Mouse (Mus musculus) stomach, embryonic 14.5 days (tissue): ENCODE data around the gene Rxfp2. TPM values are rescaled to one million over a fixed set of nuclear protein-coding genes. Genes with fewer than 3 reads are reported as not detected.

Source experiments
- ATAC-seq: fragments of 200-750 bp; cut with Nextera tagmentation; 2 replicates; pipeline ENCODE4 v1.8.0; 2017; ENCODE audit warnings: low read depth, moderate TSS enrichment; ENCODE audit not compliant: insufficient number of reproducible peaks, insufficient read depth, low FRiP score
- H3K27ac ChIP-seq: fragments of 300-500 bp; sonication (generic); 2 replicates; pipeline ENCODE4 v1.5.1; 2014; ENCODE audit warnings: mild to moderate bottlenecking, low read length, moderate library complexity, mixed read lengths
- H3K27me3 ChIP-seq: fragments of 300-500 bp; sonication (generic); 2 replicates; pipeline ENCODE4 v1.6.1; 2014; ENCODE audit warnings: low read length, control low read depth, mixed read lengths; ENCODE audit not compliant: control insufficient read depth, insufficient read depth
- H3K36me3 ChIP-seq: fragments of 300-500 bp; sonication (generic); 2 replicates; pipeline ENCODE4 v1.6.1; 2014; ENCODE audit warnings: mild to moderate bottlenecking, control low read depth, low read length, moderate library complexity, mixed read lengths; ENCODE audit not compliant: control insufficient read depth, insufficient read depth
- H3K4me1 ChIP-seq: fragments of 300-500 bp; sonication (generic); 2 replicates; pipeline ENCODE4 v1.6.1; 2014; ENCODE audit warnings: low read length, control low read depth, mixed read lengths; ENCODE audit not compliant: control insufficient read depth, insufficient read depth
- H3K4me2 ChIP-seq: fragments of 300-500 bp; sonication (generic); replicated peaks from 2 replicates; pipeline ENCODE4 v1.6.1; 2014; ENCODE audit warnings: low read depth, low read length, control low read depth
- H3K4me3 ChIP-seq: fragments of 300-500 bp; sonication (generic); 2 replicates; pipeline ENCODE4 v1.5.1; 2014; ENCODE audit warnings: low read depth, low read length, control low read depth
- H3K9ac ChIP-seq: fragments of 300-500 bp; sonication (generic); replicated peaks from 2 replicates; pipeline ENCODE4 v1.6.1; 2014; ENCODE audit warnings: low read depth, mild to moderate bottlenecking, control low read depth, low read length, moderate library complexity, mixed read lengths
- H3K9me3 ChIP-seq: fragments of 300-500 bp; sonication (generic); 2 replicates; pipeline ENCODE4 v1.6.1; 2016; ENCODE audit warnings: low read depth, low read length, control low read depth; ENCODE audit not compliant: control insufficient read depth
- WGBS: fragments of 180-500 bp; shearing (Covaris S2); extraction: QIAGEN DNeasy Blood & Tissue Kit; methylation state at CpG from one replicate; pipeline ENCODE4 v1.1.7; 2014; 5-methylcytosine and 5-hydroxymethylcytosine counted together
- polyA plus RNA-seq: library from polyadenylated mRNA; unstranded; fragments of >200 nt; fragmentation: Nextera tagmentation; extraction: Ambion mirVana; gene quantifications from 2 replicates; pipeline ENCODE4 v1.2.1, GENCODE M21; 2014

Rxfp2 gene
- polyA plus RNA-seq, 1 experiment from 2014 or later = 0.69 TPM

DNA sequence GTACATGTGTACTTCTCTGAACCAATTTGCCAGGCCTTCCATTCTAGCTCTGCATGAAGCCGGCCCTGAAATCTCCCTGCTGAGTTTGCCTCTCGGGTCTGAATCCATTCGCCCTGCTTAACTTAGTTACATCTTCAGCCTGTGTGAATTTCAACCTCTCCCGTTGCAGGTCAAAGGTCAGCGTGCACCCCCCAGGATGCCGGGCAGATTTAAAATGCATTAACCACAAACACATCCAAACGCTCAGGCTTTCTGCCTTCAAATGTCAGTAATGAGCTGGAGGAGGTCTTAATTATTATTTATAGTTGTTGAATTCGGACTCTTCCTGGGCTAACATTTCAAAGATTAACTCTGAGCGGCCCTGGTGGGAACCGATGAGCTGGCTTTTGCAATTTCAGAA lies 1.6 kb upstream of the Rxfp2 start:
- Histone ChIP-seq H3K4me3 (no peak overlapping the region), H3K9me3 (no peaks in the 10 kb centered on the region), H3K9ac (no peak overlapping the region), H3K27ac (no peak overlapping the region), H3K4me1 (no peaks in the 10 kb centered on the region), H3K27me3 (no peaks in the 10 kb centered on the region), H3K36me3 (no peaks in the 10 kb centered on the region), H3K4me2 (no peak overlapping the region)
- WGBS = 27% methylated on average over 10 of the region's 10 CpGs
- ATAC-seq = no peak

DNA sequence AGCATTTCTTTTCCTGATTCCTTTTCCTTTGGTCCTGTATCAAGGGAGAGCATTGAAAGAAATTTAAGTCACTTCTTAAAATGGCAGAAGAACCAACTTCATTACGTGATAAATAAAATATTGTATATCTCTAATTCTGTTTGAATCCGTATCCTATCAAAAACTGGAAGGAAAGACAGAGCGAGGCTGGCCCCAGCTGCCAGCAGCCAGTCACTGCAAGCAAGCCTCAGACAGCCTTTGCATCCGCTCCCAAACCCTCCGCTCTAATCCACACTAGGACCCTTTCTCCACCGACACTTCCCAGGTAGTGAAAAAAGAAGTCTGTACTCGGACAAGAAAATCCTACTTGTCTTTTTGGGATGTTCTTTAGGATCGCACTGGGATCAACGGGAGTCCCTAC lies 803 bp upstream of the Rxfp2 start:
- H3K4me1 ChIP-seq = no peaks in the 10 kb centered on the region
- H3K9ac ChIP-seq = no peak overlapping the region
- whole genome bisulfite sequencing = 64% methylated on average over 9 of the region's 9 CpGs
- no peak overlapping the region for H3K4me3 ChIP-seq
- no peaks in the 10 kb centered on the region for H3K36me3 ChIP-seq
- ATAC-seq = no peak
- no peak overlapping the region for H3K27ac ChIP-seq
- H3K9me3 ChIP-seq = no peaks in the 10 kb centered on the region
- no peaks in the 10 kb centered on the region for H3K27me3 ChIP-seq
- no peak overlapping the region for H3K4me2 ChIP-seq

GRCm38 (mm10) chr5:150020851-150021250 lies 2.4 kb downstream of the Rxfp2 start:
- Histone ChIP-seq H3K4me3 (no peak overlapping the region), H3K9ac (no peak overlapping the region), H3K27me3 (no peaks in the 10 kb centered on the region), H3K4me2 (no peak overlapping the region), H3K4me1 (no peaks in the 10 kb centered on the region), H3K27ac (no peak overlapping the region), H3K36me3 (no peaks in the 10 kb centered on the region), H3K9me3 (no peaks in the 10 kb centered on the region)
- WGBS = 6% methylated on average over 6 of the region's 6 CpGs
- no peak; the same call in 1 of the 2 replicates for ATAC-seq

GRCm38 (mm10) chr5:150021805-150022204 lies 3.3 kb downstream of the Rxfp2 start:
- H3K4me3 ChIP-seq = no peak overlapping the region
- H3K9ac ChIP-seq = no peak overlapping the region
- H3K27ac ChIP-seq = no peak overlapping the region
- no peak for ATAC-seq
- no peak overlapping the region for H3K4me2 ChIP-seq
- no peaks in the 10 kb centered on the region for H3K27me3 ChIP-seq
- no peaks in the 10 kb centered on the region for H3K4me1 ChIP-seq
- H3K9me3 ChIP-seq = no peaks in the 10 kb centered on the region
- WGBS = 63% methylated on average over 4 of the region's 4 CpGs
- no peaks in the 10 kb centered on the region for H3K36me3 ChIP-seq

- WGBS = 81% methylated on average over 18 of the region's 18 CpGs
- H3K27me3 ChIP-seq = no peaks in the 10 kb centered on the region
- H3K4me2 ChIP-seq = no peak overlapping the region
- H3K4me3 ChIP-seq = no peak overlapping the region
- no peak overlapping the region for H3K9ac ChIP-seq
- no peaks in the 10 kb centered on the region for H3K4me1 ChIP-seq
- no peak overlapping the region for H3K27ac ChIP-seq
- H3K36me3 ChIP-seq = no peaks in the 10 kb centered on the region
- ATAC-seq = no peak
- no peaks in the 10 kb centered on the region for H3K9me3 ChIP-seq
Observed at GRCm38 (mm10) chr5:150022556-150022955, 4.1 kb downstream of the Rxfp2 start.

GRCm38 (mm10) chr5:150023476-150023875 lies 5.0 kb downstream of the Rxfp2 start:
- Histone ChIP-seq H3K9me3 (no peaks in the 10 kb centered on the region), H3K36me3 (no peaks in the 10 kb centered on the region), H3K27me3 (no peaks in the 10 kb centered on the region), H3K4me1 (no peaks in the 10 kb centered on the region), H3K4me2 (no peak overlapping the region), H3K9ac (no peak overlapping the region), H3K4me3 (no peak overlapping the region), H3K27ac (no peak overlapping the region)
- no peak for ATAC-seq
- 92% methylated on average over 6 of the region's 6 CpGs for WGBS

DNA sequence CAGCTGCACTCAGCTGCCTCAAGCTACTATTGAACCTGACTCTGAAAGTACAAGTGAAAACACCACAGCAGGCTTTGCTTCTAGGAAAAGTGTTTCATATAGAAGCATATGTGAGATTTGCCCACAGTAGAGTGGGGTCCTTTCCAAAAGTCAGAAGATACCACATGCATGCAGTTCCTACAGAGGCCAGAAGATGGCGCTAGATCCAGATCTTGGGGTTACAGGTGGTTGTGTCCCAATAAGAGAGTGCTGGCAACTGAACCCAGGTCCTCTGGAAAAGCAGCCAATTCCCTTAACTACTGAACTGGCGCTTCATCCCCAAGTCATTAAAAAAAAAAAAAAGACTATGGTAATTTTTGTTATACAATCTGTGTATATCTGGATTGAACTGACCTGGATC lies 5.7 kb downstream of the Rxfp2 start:
- no peak for ATAC-seq
- Histone ChIP-seq H3K27ac (no peak overlapping the region), H3K9me3 (no peaks in the 10 kb centered on the region), H3K4me3 (no peak overlapping the region), H3K9ac (no peak overlapping the region), H3K4me2 (no peak overlapping the region), H3K27me3 (no peaks in the 10 kb centered on the region), H3K36me3 (no peaks in the 10 kb centered on the region), H3K4me1 (no peaks in the 10 kb centered on the region)
- 83% methylated on average over 2 of the region's 2 CpGs for WGBS

- no peak for ATAC-seq
- Histone ChIP-seq H3K4me1 (no peaks in the 10 kb centered on the region), H3K4me2 (no peak overlapping the region), H3K36me3 (no peaks in the 10 kb centered on the region), H3K4me3 (no peak overlapping the region), H3K9ac (no peak overlapping the region), H3K27me3 (no peaks in the 10 kb centered on the region), H3K27ac (no peak overlapping the region), H3K9me3 (no peaks in the 10 kb centered on the region)
- WGBS = 93% methylated on average over 14 of the region's 14 CpGs
Observed at GRCm38 (mm10) chr5:150024901-150025300, 6.4 kb downstream of the Rxfp2 start.

GRCm38 (mm10) chr5:150025326-150025725 lies 6.9 kb downstream of the Rxfp2 start:
- no peak for ATAC-seq
- WGBS = 86% methylated on average over 15 of the region's 15 CpGs
- H3K9ac ChIP-seq = no peak overlapping the region
- no peaks in the 10 kb centered on the region for H3K4me1 ChIP-seq
- H3K27me3 ChIP-seq = no peaks in the 10 kb centered on the region
- no peaks in the 10 kb centered on the region for H3K9me3 ChIP-seq
- H3K4me2 ChIP-seq = no peak overlapping the region
- no peak overlapping the region for H3K4me3 ChIP-seq
- no peaks in the 10 kb centered on the region for H3K36me3 ChIP-seq
- no peak overlapping the region for H3K27ac ChIP-seq
